Mouse (Mus musculus) stomach, postnatal 0 days (tissue): ENCODE measurements at regions not wholly inside any gene's neighbourhood (a gene's known extent, or its start where the extent isn't known, plus 50 kb on each side); places are given as distances from the start of the nearest gene placed in this dataset.

Source experiments
- ATAC-seq: fragments of 200-750 bp; cut with Nextera tagmentation; 2 replicates; pipeline ENCODE4 v1.8.0; 2017; ENCODE audit not compliant: low FRiP score, low TSS enrichment
- DNase-seq: peaks from one replicate; pipeline ENCODE4 v3.0.0-alpha.2; 2016; ENCODE audit warnings: low spot score
- H3K27ac ChIP-seq: fragments of 300-500 bp; sonication (generic); replicated peaks from 2 replicates; pipeline ENCODE4 v1.5.1; 2014; ENCODE audit warnings: mild to moderate bottlenecking, control low read depth
- H3K27me3 ChIP-seq: fragments of 300-500 bp; sonication (generic); 2 replicates; pipeline ENCODE4 v1.6.1; 2014; ENCODE audit warnings: low read length; ENCODE audit not compliant: control insufficient read depth, insufficient read depth
- H3K36me3 ChIP-seq: fragments of 300-500 bp; sonication (generic); 2 replicates; pipeline ENCODE4 v1.6.1; 2014; ENCODE audit warnings: low read length, mixed read lengths; ENCODE audit not compliant: control insufficient read depth, insufficient read depth
- H3K4me1 ChIP-seq: fragments of 300-500 bp; sonication (generic); replicated peaks from 2 replicates; pipeline ENCODE4 v1.6.1; 2014; ENCODE audit warnings: antibody characterized with exemption; ENCODE audit not compliant: control insufficient read depth, insufficient read depth
- H3K4me2 ChIP-seq: fragments of 300-500 bp; sonication (generic); replicated peaks from 2 replicates; pipeline ENCODE4 v1.6.1; 2014; ENCODE audit warnings: low read depth, mild to moderate bottlenecking, control low read depth, moderate library complexity
- H3K4me3 ChIP-seq: fragments of 300-500 bp; sonication (generic); 2 replicates; pipeline ENCODE4 v1.5.1; 2014; ENCODE audit warnings: low read depth, low read length, control low read depth
- H3K9ac ChIP-seq: fragments of 300-500 bp; sonication (generic); 2 replicates; pipeline ENCODE4 v1.6.1; 2014; ENCODE audit warnings: mild to moderate bottlenecking, low read length, control low read depth, mixed read lengths
- H3K9me3 ChIP-seq: fragments of 300-500 bp; sonication (generic); 2 replicates; pipeline ENCODE4 v1.6.1; 2016; ENCODE audit warnings: low read length; ENCODE audit not compliant: control insufficient read depth
- CTCF ChIP-seq: IDR thresholded peaks from 2 replicates; pipeline ENCODE4 v1.5.1; 2016; ENCODE audit warnings: antibody characterized with exemption, low read depth, mild to moderate bottlenecking, moderate library complexity
- EP300 ChIP-seq: optimal IDR thresholded peaks from 2 replicates; pipeline ENCODE3; 2016; ENCODE audit warnings: antibody characterized with exemption
- WGBS: fragments of 180-500 bp; shearing (Covaris S2); extraction: QIAGEN DNeasy Blood & Tissue Kit; methylation state at CpG from one replicate; pipeline ENCODE4 v1.1.7; 2014; 5-methylcytosine and 5-hydroxymethylcytosine counted together

GRCm38 (mm10) chr5:75826283-75827098 lies 151.8 kb downstream of the Kdr start:
- no peak overlapping the region for H3K27ac ChIP-seq
- H3K9me3 ChIP-seq, result no peaks in the 10 kb centered on the region
- no peak overlapping the region for H3K4me2 ChIP-seq
- no peaks in the 10 kb centered on the region for H3K4me1 ChIP-seq
- no peaks in the 10 kb centered on the region for H3K36me3 ChIP-seq
- H3K27me3 ChIP-seq, result no peaks in the 10 kb centered on the region
- H3K9ac ChIP-seq, result no peak overlapping the region
- 39% methylated on average over 10 of the region's 10 CpGs for WGBS
- TF ChIP-seq CTCF, result no peak
- no peak for TF ChIP-seq EP300
- ATAC-seq (peak; percentile 68; the same call in 1 of the 2 replicates), DNase-seq (no peak)
- H3K4me3 ChIP-seq, result no peak overlapping the region

DNA sequence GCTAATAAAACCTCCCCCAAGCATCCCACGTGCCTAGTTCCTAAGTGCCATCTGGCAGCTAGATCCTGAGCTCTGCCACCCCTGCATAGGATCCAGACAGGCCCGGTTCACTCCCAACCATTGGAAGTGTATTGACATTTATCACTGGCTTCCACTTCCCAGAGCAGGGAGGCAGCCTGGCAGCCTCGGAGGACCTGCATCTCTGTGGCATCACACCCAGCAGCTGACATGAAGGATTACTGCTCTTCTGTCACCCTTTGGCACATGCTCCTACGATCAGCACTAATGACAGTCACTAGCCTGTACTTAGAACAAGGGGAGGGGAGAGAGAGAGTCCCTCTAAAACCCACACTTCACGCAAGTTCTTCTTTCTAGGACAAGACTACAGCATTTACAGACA lies 152.7 kb downstream of the Kdr start:
- 41% methylated on average over 5 of the region's 5 CpGs for WGBS
- Histone ChIP-seq H3K27me3 (no peaks in the 10 kb centered on the region), H3K9ac (no peak overlapping the region), H3K4me2 (no peak overlapping the region), H3K4me1 (no peaks in the 10 kb centered on the region), H3K4me3 (no peak overlapping the region), H3K27ac (no peak overlapping the region), H3K9me3 (no peaks in the 10 kb centered on the region), H3K36me3 (no peaks in the 10 kb centered on the region)
- ATAC-seq (no peak), DNase-seq (no peak)
- no peak for TF ChIP-seq EP300
- TF ChIP-seq CTCF, result no peak

- Histone ChIP-seq H3K36me3 (no peaks in the 10 kb centered on the region), H3K9ac (no peak overlapping the region), H3K27ac (no peak overlapping the region), H3K4me3 (no peak overlapping the region), H3K27me3 (no peaks in the 10 kb centered on the region), H3K4me2 (no peak overlapping the region), H3K4me1 (no peaks in the 10 kb centered on the region), H3K9me3 (no peaks in the 10 kb centered on the region)
- ATAC-seq, result no peak
- TF ChIP-seq CTCF (no peak), EP300 (no peak)
- DNase-seq, result no peak
- 89% methylated on average over 4 of the region's 4 CpGs for WGBS
Observed at GRCm38 (mm10) chr5:75824660-75825059, 153.6 kb downstream of the Kdr start.

GRCm38 (mm10) chr5:75823646-75824045 lies 154.6 kb downstream of the Kdr start:
- H3K27me3 ChIP-seq, result no peaks in the 10 kb centered on the region
- ATAC-seq (no peak), DNase-seq (no peak)
- H3K27ac ChIP-seq, result no peak overlapping the region
- H3K9me3 ChIP-seq, result no peaks in the 10 kb centered on the region
- H3K4me2 ChIP-seq, result no peak overlapping the region
- no peak overlapping the region for H3K9ac ChIP-seq
- TF ChIP-seq EP300, result no peak
- no peak for TF ChIP-seq CTCF
- no peak overlapping the region for H3K4me3 ChIP-seq
- no peaks in the 10 kb centered on the region for H3K4me1 ChIP-seq
- 89% methylated on average over 3 of the region's 3 CpGs for WGBS
- no peaks in the 10 kb centered on the region for H3K36me3 ChIP-seq

DNA sequence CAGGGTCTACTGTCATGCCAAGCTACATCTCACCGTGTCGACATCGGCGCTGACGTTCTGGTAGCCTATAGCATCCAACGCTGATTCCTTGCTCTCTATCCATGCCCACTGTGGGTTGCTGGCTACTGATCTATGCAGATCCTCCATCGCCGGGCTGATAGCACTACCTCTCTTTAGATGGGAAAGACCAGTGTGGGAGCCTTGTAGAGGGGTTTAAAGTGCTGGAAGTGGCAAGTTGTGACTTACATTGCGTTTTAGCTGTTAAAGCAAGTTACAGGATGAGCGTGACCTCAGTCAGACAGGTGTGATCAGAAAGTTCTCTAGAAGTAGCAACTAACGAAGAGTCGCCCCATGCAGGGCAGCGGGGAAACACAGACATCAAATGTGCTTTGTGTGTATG lies 160.9 kb downstream of the Kdr start:
- H3K9me3 ChIP-seq, result no peaks in the 10 kb centered on the region
- no peak overlapping the region for H3K9ac ChIP-seq
- no peak overlapping the region for H3K4me3 ChIP-seq
- TF ChIP-seq EP300, result no peak
- TF ChIP-seq CTCF, result no peak
- H3K36me3 ChIP-seq, result no peaks in the 10 kb centered on the region
- H3K4me2 ChIP-seq, result no peak overlapping the region
- DNase-seq (no peak), ATAC-seq (no peak)
- no peaks in the 10 kb centered on the region for H3K27me3 ChIP-seq
- no peak overlapping the region for H3K27ac ChIP-seq
- H3K4me1 ChIP-seq, result no peaks in the 10 kb centered on the region
- 97% methylated on average over 13 of the region's 13 CpGs for WGBS

- no peak for DNase-seq
Observed at GRCm38 (mm10) chr5:75814393-75814984, 163.8 kb downstream of the Kdr start.

More at GRCm38 (mm10) chr5:75814393-75814984, 163.8 kb downstream of the Kdr start:
- WGBS, result 60% methylated on average over 12 of the region's 12 CpGs
- Histone ChIP-seq H3K4me2 (no peak overlapping the region), H3K4me3 (no peak overlapping the region), H3K9ac (no peak overlapping the region), H3K27me3 (no peaks in the 10 kb centered on the region), H3K27ac (no peak overlapping the region), H3K36me3 (no peaks in the 10 kb centered on the region), H3K4me1 (no peaks in the 10 kb centered on the region), H3K9me3 (no peaks in the 10 kb centered on the region)
- ATAC-seq, result no peak
- TF ChIP-seq EP300, result no peak
- TF ChIP-seq CTCF, result no peak
